Mouse (Mus musculus): ENCODE data around the gene Clip2.
"Not testable (repeated sequence)": the region's sequence is repeated elsewhere in the genome, so short reads cannot be mapped to it uniquely, and the experiment has no call there.

The Clip2 gene

GRCm38 (mm10) chr5:134460546-134460945 lies 91.7 kb downstream of the Clip2 start:
- no peak for DNase-seq (ENCODE audit: low spot score in 2 of 2)

GRCm38 (mm10) chr5:134459096-134459495 lies 93.1 kb downstream of the Clip2 start:
- no peak for DNase-seq (ENCODE audit: low spot score in 2 of 2)

DNA sequence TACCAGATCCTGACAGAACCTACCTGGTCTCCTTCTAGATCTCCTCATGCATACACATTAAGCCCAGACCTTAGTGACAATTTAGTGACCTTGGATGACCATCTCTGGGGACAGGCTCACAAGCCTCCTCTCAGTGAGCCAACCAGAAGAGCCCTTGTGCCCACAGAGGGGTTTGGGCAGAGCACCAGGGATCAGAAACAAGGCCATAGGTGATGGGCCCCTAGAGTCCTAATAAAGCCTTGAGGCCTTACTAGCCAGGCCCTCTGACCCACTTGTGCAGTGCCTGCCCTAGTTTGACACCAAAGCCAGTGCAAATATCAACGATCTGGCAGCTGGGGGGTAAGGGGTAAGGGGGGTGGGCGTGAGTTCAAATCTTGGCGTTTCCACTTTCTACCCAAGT lies 93.8 kb downstream of the Clip2 start:
- no peak for DNase-seq (ENCODE audit: low spot score in 2 of 2)

GRCm38 (mm10) chr5:134457371-134457770 lies 94.9 kb downstream of the Clip2 start:
- no peak for DNase-seq (ENCODE audit: low spot score in 2 of 2)

DNA sequence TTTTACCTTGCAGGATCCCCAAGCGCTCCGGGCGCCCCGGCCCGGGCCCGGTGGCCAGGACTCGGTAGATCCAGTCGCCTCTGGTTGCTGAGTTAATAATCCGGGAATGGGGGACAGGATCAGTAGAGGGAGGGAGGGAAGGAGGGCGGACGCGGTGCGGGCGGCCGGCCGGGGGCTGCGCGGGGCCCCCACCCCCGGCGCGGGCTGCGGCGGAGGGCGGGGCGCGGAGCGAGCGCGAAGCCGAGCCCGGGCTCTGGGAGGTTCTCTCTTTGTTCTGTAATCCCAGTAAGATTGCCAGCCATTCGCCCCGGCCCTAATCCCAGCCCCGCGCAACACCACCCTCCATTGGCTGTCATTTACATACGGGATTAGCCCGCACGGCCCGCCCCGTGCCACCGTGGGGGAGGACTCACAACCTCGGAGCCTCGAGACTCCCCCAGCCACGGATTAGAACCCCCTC lies 95.7 kb downstream of the Clip2 start, which contains the start of gene Gtf2ird1:
Gene Gtf2ird1, minus strand, starts transcription at position 214 of the 460 bp plus-strand sequence.
- DNase-seq (ENCODE audit: low spot score in 2 of 2), result peak in 1 of 2 experiments; percentile 40

DNA sequence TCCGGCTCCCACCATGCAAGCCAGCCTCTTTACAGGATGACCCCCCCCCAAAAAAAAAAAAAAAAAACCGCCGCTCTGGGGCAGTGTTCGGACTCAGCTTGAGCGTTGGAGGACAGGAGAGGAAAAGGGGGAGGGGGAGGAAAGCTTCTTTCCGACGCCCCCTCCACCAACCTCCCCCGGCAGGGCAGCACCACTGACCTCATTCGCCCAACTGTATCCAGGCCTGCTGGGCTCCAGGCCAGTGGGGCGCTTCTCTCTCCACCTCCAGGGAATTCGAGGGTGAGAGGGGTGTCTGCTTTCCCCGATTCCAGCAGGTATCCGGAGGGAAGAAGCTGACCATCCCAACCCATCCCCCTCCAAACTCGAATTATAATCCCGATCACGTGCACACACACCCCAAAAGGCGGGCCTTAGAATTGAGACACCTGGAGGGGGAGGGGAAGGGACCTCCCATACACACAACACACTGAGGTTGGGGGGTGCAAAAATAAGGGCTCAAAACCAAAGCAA lies 96.3 kb downstream of the Clip2 start:
- DNase-seq (ENCODE audit: low spot score in 2 of 2), result no peak

- no peak for DNase-seq (ENCODE audit: low spot score in 2 of 2)
Observed at GRCm38 (mm10) chr5:134455186-134455895, 96.9 kb downstream of the Clip2 start.

DNA sequence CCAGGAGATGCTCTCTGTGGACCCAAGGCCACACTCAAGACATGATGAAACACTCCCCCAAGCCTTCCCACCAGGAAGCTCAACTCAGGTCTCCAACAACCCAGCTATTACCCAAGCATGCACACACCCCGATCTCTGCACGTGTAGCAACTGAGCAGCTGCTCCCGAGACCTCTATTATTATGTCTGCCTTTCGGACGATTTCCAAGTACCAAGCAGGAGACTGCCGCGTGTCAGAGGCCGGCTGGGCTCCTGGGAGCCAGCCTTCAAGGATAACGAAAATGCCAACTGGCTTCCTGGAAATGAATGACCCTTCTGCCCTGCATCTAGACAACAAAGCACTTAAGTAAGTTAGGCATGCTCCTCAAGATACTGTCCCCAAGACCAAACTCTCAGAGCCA lies 97.8 kb downstream of the Clip2 start:
- DNase-seq (ENCODE audit: low spot score in 2 of 2), result no peak

- DNase-seq (ENCODE audit: low spot score in 2 of 2), result no peak
Observed at GRCm38 (mm10) chr5:134453577-134453976, 98.7 kb downstream of the Clip2 start.

DNA sequence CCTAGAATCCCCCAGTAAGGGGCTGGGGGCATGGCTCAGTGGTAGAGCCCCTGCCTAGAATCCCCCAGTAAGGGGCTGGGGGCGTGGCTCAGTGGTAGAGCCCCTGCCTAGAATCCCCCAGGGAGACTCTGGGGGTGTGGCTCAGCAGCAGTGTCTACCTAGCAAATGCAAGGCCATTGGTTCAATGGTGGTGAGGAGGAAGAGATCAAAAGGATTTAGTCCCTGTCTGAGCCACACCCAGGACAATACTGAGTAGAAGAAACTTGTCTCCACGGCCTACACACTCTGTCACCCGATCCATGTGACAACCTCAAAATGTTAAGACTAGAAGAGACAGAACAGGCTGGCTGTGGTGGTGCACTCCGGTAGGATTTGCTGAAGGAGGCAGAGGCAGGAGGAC lies 105.5 kb downstream of the Clip2 start:
- not testable (repeated sequence) for DNase-seq (ENCODE audit: low spot score in 2 of 2)

DNA sequence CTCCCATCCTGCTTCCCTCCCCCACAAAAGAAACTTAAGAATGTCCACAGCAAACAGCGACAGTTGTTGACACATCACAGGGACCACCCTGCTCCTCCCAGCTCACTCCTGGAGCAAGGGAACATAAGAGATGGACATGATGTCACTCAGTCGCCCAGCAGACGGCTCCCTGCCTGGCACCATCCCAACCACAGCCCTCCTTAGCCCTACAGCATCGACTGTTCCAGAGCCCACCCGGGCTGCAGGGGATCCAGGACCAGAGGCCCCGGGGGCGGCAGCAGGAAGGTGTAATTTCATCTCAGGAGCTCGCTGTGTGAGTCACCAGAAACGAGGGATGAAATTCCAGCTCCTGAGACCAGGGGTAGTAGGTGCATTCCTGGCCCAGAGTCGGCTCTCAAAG lies 106.3 kb downstream of the Clip2 start:
- DNase-seq (ENCODE audit: low spot score in 2 of 2), result no peak

DNA sequence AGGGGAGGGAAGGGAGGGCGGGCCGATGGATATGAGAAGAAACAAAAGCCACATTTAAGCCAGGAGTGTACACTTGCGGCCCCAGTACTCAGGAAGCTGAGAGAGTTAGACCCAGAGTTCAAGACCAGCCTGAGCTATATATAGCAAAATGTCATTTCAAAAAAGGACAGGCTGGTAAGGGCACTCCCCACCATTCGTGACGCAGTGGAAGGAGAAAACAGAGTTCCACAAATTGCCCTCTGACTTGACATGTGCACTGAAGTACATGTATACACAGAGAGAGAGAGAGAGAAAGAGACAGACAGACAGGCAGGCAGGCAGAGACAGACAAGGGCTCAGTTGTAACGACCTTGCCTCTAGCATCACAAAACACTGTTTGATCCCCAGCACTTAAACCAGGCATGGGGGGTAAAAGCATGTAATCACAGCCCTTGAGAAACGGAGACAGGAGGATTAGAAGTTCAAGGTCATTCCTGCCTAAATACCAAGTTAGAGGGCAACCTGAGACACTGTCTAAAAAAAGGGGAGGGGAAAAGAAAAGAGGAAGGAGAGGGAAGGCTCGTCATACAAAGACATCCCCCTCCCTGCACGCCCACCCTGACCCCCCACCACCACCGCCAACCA lies 106.9 kb downstream of the Clip2 start:
- no peak for DNase-seq (ENCODE audit: low spot score in 2 of 2)

DNA sequence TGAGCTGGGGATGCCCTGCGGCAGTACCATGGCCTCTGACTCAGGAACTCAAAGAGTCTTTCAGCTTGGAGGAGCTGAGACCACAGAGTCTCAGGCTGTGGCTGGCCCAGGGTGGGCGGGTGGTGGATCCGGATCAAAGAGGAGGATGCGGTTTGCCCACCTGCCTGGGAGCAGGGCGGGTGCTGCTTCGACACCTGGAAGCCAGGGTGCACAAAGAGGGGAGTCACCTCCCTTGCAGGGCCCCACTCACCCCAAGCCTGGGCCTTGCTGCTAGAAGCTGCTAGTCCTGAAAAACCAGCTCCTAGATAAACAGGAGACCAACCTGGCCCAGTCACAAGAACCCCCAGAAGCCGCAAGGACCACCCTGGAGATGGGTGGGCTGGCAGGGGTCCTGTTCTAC lies 107.8 kb downstream of the Clip2 start:
- DNase-seq (ENCODE audit: low spot score in 2 of 2), result peak; percentile 34 to 48

GRCm38 (mm10) chr5:134442066-134442465 lies 110.2 kb downstream of the Clip2 start:
- no peak for DNase-seq (ENCODE audit: low spot score in 2 of 2)

GRCm38 (mm10) chr5:134441105-134441504 lies 111.1 kb downstream of the Clip2 start:
- no peak for DNase-seq (ENCODE audit: low spot score in 2 of 2)

- DNase-seq (ENCODE audit: low spot score in 2 of 2), result no peak
Observed at GRCm38 (mm10) chr5:134440098-134440497, 112.1 kb downstream of the Clip2 start.

DNA sequence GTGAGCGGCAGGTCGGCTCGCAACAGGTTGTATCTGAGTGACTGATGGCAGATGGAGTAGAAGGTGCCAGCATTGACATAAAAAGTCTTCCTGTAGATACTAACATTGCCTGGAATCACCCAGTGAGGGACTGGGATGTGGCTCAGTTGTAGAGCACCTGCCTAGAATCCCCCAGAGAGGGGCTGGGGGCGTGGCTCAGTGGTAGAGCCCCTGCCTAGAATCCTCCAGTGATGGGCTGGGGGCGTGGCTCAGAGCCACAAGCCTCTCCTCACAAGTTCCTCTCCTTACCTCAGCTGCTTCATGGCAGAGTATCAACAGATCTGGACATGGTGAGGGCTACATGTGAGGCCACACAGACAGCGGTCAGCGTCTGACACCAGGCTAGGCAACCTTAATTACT lies 112.8 kb downstream of the Clip2 start:
- DNase-seq (ENCODE audit: low spot score in 2 of 2), result no peak
